Mouse (Mus musculus) megakaryocyte, embryonic 14.5 days (primary cell): Measurements from ENCODE around the gene Lama1. TPM values are rescaled to one million over a fixed set of nuclear protein-coding genes. Genes with fewer than 3 reads are reported as not detected.

Source experiments
- H3K27me3 ChIP-seq: replicated peaks from 2 replicates; pipeline ENCODE3; 2012; ENCODE audit warnings: inconsistent platforms
- H3K36me3 ChIP-seq: replicated peaks from 2 replicates; pipeline ENCODE3; 2012; ENCODE audit warnings: low read length, inconsistent platforms, mixed read lengths
- H3K4me1 ChIP-seq: 2 replicates; pipeline ENCODE4 v1.6.1; 2012; ENCODE audit warnings: inconsistent platforms
- H3K4me3 ChIP-seq: replicated peaks from 2 replicates; pipeline ENCODE3; 2012; ENCODE audit warnings: moderate library complexity, mild to moderate bottlenecking, inconsistent platforms
- H3K9me3 ChIP-seq: 2 replicates; pipeline ENCODE4 v1.6.1; 2012; ENCODE audit warnings: inconsistent platforms
- FLI1 ChIP-seq: IDR thresholded peaks from 2 replicates; pipeline ENCODE4 v1.6.1; 2012; ENCODE audit warnings: low read length, inconsistent platforms, mixed read lengths
- GATA1 ChIP-seq: IDR thresholded peaks from 3 replicates; pipeline ENCODE4 v1.6.1; 2012; ENCODE audit warnings: mixed read lengths, low read length, inconsistent platforms, borderline replicate concordance
- polyA plus RNA-seq: library from polyadenylated mRNA; stranded (reverse); fragments of >175 nt; gene quantifications from 2 replicates; pipeline ENCODE4 v1.2.3, GENCODE M21; 2012; ENCODE audit warnings: low replicate concordance; ENCODE audit not compliant: insufficient read depth

Gene Lama1
- polyA plus RNA-seq, 1 experiment: not detected

- Histone ChIP-seq H3K4me1 (no peaks in the 10 kb centered on the region), H3K27me3 (no peaks in the 10 kb centered on the region), H3K36me3 (no peaks in the 10 kb centered on the region), H3K4me3 (no peak overlapping the region), H3K9me3 (peaks cover 32% of the 10 kb centered on the region)
- no peak for TF ChIP-seq GATA1
- TF ChIP-seq FLI1: no peak
Measured at GRCm38 (mm10) chr17:67864912-67865311, 167.9 kb downstream of the Lama1 start.

DNA sequence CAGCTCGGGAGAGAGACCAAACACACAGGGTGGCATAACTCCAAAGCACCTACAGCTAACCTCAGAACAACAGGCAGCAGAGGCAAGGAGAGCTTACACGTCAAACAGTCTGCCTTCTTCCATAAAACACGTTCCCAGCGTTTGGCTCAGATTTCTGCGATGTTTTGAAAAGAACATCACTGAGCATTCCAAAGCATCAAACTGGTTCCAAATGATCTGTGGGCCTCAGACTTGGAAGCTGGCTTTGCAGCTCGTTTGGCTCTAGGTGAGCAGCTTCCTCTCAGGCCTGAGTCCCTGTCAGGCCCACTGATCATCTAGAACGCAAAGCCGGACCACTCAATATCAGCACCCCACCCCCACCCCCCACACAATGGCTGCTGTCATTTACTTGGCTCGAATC lies 169.0 kb downstream of the Lama1 start:
- H3K4me1 ChIP-seq: no peaks in the 10 kb centered on the region

GRCm38 (mm10) chr17:67866541-67867241 lies 169.6 kb downstream of the Lama1 start:
- peaks cover 35% of the 10 kb centered on the region for H3K9me3 ChIP-seq

More for the DNA sequence above, 169.0 kb downstream of the Lama1 start:
- no peaks in the 10 kb centered on the region for H3K36me3 ChIP-seq
- H3K4me3 ChIP-seq: no peak overlapping the region
- no peaks in the 10 kb centered on the region for H3K27me3 ChIP-seq
- peaks cover 35% of the 10 kb centered on the region for H3K9me3 ChIP-seq
- TF ChIP-seq FLI1 (no peak), GATA1 (no peak)

DNA sequence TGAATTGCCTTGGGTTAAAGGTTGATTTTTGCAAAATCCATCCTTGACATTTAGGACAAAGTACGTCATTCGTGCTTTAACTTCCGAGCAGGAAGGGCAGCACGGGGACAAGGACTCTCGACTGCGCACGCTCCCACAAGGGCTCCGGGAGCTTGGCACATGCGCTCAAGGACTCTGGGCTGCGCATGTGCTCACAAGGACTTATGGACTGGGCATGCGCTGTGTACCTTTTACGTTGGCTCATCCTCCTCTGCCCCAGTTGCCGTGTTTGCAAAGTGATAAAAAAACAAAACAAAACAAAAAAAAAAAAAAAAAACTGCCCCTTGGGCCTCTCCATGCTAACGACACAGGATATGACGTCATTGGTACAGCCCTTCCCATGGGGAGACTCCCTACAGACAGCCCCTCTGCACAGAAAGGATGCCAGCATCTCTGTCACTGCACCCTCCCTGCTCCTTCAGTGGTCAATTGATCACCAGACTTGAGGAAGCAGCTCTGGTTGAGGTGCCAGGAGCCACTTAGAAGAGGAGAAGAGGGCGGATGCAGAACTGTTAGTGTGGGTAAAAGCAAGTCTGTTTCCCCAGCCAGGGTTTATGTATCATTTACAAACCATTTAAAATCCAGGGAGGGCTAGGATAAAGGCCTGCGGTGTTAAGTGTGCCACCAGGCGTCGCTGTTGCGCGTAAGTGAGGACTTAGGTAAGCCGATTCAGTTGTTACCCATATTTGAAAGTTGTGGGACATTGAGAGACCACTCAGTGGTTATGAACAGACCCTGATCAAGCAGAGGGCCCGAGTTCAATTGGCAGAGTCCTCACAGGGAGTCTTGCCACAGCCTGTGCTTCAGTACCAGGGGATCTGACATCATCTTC lies 172.9 kb downstream of the Lama1 start:
- H3K27me3 ChIP-seq: no peaks in the 10 kb centered on the region
- no peak overlapping the region for H3K4me3 ChIP-seq
- H3K9me3 ChIP-seq: peaks cover 42% of the 10 kb centered on the region
- no peak for TF ChIP-seq GATA1
- no peak for TF ChIP-seq FLI1
- H3K36me3 ChIP-seq: no peaks in the 10 kb centered on the region
- H3K4me1 ChIP-seq: no peaks in the 10 kb centered on the region

More at GRCm38 (mm10) chr17:67866541-67867241, 169.6 kb downstream of the Lama1 start:
- Histone ChIP-seq H3K36me3 (no peaks in the 10 kb centered on the region), H3K4me1 (no peaks in the 10 kb centered on the region), H3K27me3 (no peaks in the 10 kb centered on the region), H3K4me3 (no peak overlapping the region)
- TF ChIP-seq FLI1 (no peak), GATA1 (no peak)

Other genes starting within 250 kb of the Lama1 start
- not detected in 2 replicates for gene Lrrc30, start 64.5 kb upstream of the Lama1 start, polyA plus RNA-seq